ENCODE assay signal across 14 mouse cellular contexts in the genomic region with DNA sequence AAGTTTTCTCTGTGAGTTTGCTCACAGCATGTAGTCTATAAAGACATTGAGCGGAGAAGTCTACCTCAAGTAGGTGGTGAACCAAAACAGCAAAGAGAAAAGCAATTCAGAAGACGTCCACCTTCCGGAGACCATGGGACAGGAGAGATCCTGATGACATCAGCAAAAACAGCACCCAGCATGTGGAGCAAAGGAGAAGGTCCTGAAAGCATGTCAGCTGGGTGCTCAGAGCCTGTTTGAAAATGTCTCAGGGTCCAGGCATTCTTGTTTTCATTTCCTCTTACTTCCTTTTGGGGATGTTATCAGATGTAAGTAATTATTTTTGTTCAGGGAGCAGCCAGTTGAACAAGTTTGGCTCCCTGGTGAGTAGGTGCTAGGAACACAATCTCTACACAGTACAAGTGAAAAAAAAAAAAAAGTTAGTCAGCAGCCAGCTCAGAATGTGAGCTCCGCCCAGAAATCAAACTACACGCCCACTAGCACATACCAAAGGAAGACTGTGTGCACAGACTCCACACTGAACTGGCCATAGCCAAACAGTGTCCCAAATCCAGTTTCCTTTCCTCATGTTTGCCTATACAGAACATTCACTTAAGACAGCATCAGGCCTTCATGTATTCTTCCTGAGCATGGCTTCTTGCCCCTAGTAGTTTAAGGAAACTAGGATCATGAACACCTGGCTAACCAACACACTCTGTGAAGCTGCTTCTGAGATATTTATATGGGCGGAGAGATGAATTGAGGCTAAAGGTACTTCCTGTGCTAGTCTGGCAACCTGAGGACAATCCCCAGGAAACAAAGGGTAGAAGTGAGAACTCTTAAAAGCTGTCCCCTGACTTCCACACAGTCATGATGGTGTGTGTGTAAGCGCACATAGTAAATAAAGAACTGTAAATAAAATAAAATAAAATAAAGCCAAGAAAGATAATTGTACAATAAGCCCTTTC. TPM values are rescaled to one million over a fixed set of nuclear protein-coding genes. Genes with fewer than 3 reads are reported as not detected.
A peak's percentile ranks its signal among the peaks of the same experiment; 100 is the strongest.
DNase-seq lines count a peak whose midpoint lies in the region; ATAC-seq and TF ChIP-seq lines count a peak whose summit lies in the region.
"Had no signal": no experiment of that assay in that cellular context is flagged by ENCODE, and none has a peak within 500 bp of the region (broad histone marks: within the 10 kb centered on the region; RNA-seq: fewer than 3 reads in every experiment).

No protein-coding gene starts in this region.

- TF ChIP-seq RAD21 in MEL (IDR thresholded peaks at IDR 0.05; ENCODE audit: low read depth, low read length), result no peak

- no peaks in the 10 kb centered on the region for H3K79me2 ChIP-seq in MEL (ENCODE audit: control insufficient read depth, insufficient read depth, low read length, poor library complexity)

- ATAC-seq in kidney, embryonic 14.5 days (ENCODE audit: low FRiP score, low TSS enrichment), result peak; percentile 43; the same call in 1 of the 2 replicates
- 0 out of 2 replicates have a peak, but pooled peaks have one; percentile 29 for ATAC-seq in liver, embryonic 11.5 days (replicated peaks; ENCODE audit: low FRiP score)
- ATAC-seq in megakaryocyte-erythroid progenitor cell, adult 5-6 weeks (replicated peaks; ENCODE audit: low FRiP score, low TSS enrichment, poor library complexity, severe bottlenecking), result peak; percentile 59

- no peak overlapping the region for H3K27ac ChIP-seq in kidney, embryonic 14.5 days (ENCODE audit: low read depth, low read length)
- no peak overlapping the region for H3K27ac ChIP-seq in MEL (ENCODE audit: control insufficient read depth, low read depth, low read length)
- no peak overlapping the region for H3K27ac ChIP-seq in liver, embryonic 11.5 days (ENCODE audit: low read depth, low read length)
- H3K27ac ChIP-seq in left cerebral cortex, adult 2 months, result no peak overlapping the region
- H3K27ac ChIP-seq: midbrain, embryonic 10.5 days; neural tube, embryonic 12.5 days had no signal

- 83% methylated on average over 7 of the region's 7 CpGs for WGBS in kidney, embryonic 14.5 days
- WGBS in liver, embryonic 11.5 days, result 74% methylated on average over 7 of the region's 7 CpGs

- H3K4me3 ChIP-seq in kidney, embryonic 14.5 days (ENCODE audit: low read length), result no peak overlapping the region
- no peak overlapping the region for H3K4me3 ChIP-seq in MEL (ENCODE audit: control insufficient read depth in 1 of 2, insufficient read depth in 1 of 2, low read depth in 2 of 2, low read length in 2 of 2)
- no peak overlapping the region for H3K4me3 ChIP-seq in liver, embryonic 11.5 days (ENCODE audit: low read depth, low read length)
- H3K4me3 ChIP-seq in left cerebral cortex, adult 2 months, result no peak overlapping the region
- H3K4me3 ChIP-seq: midbrain, embryonic 10.5 days; neural tube, embryonic 12.5 days had no signal

- no peaks in the 10 kb centered on the region for H3K4me1 ChIP-seq in kidney, embryonic 14.5 days (ENCODE audit: control insufficient read depth, insufficient read depth, low read length)
- H3K4me1 ChIP-seq in MEL (ENCODE audit: control insufficient read depth in 1 of 2, insufficient read depth in 2 of 2, low read length in 2 of 2), result no peaks in the 10 kb centered on the region
- no peaks in the 10 kb centered on the region for H3K4me1 ChIP-seq in liver, embryonic 11.5 days (replicated peaks; ENCODE audit: control insufficient read depth, insufficient read depth, low read length)
- H3K4me1 ChIP-seq: midbrain, embryonic 10.5 days; neural tube, embryonic 12.5 days had no signal

- H3K4me2 ChIP-seq in kidney, embryonic 14.5 days (replicated peaks; ENCODE audit: low read depth, low read length), result no peak overlapping the region
- H3K4me2 ChIP-seq in liver, embryonic 11.5 days, result no peak overlapping the region
- H3K4me2 ChIP-seq: neural tube, embryonic 12.5 days had no signal

- TF ChIP-seq EP300 in MEL (IDR thresholded peaks at IDR 0.05; ENCODE audit: low read depth in 1 of 2, low read length in 2 of 2), result no peak

- no peaks in the 10 kb centered on the region for H3K27me3 ChIP-seq in kidney, embryonic 14.5 days (ENCODE audit: control insufficient read depth, insufficient read depth, low read length)
- no peaks in the 10 kb centered on the region; a peak in 1 of 4 replicates for H3K27me3 ChIP-seq in MEL (ENCODE audit: control insufficient read depth in 1 of 2, insufficient read depth in 2 of 2, low read length in 2 of 2)
- H3K27me3 ChIP-seq in liver, embryonic 11.5 days (replicated peaks; ENCODE audit: control insufficient read depth, insufficient read depth, low read length), result no peaks in the 10 kb centered on the region
- H3K27me3 ChIP-seq: neural tube, embryonic 12.5 days had no signal

- intact Hi-C loops in left cerebral cortex, adult 2 months (cut with DNase I), result no loop called here

- no peak overlapping the region for H3K9ac ChIP-seq in kidney, embryonic 14.5 days (ENCODE audit: low read depth, low read length)
- no peak overlapping the region for H3K9ac ChIP-seq in MEL (ENCODE audit: control insufficient read depth, low read depth, low read length, poor library complexity, severe bottlenecking)
- no peak overlapping the region for H3K9ac ChIP-seq in liver, embryonic 11.5 days (ENCODE audit: low read depth, low read length)
- H3K9ac ChIP-seq: neural tube, embryonic 12.5 days had no signal

- no peaks in the 10 kb centered on the region for H3K9me3 ChIP-seq in kidney, embryonic 14.5 days (ENCODE audit: control insufficient read depth, low read length)
- H3K9me3 ChIP-seq in MEL (replicated peaks; ENCODE audit: insufficient read depth, low read length), result no peaks in the 10 kb centered on the region
- no peaks in the 10 kb centered on the region for H3K9me3 ChIP-seq in liver, embryonic 11.5 days (ENCODE audit: control insufficient read depth, low read length)
- H3K9me3 ChIP-seq: midbrain, embryonic 10.5 days; neural tube, embryonic 12.5 days had no signal

- TF ChIP-seq CTCF in MEL (IDR thresholded peaks at IDR 0.05 in 2 of 3, conservative IDR thresholded peaks at IDR 0.05 in 1 of 3; ENCODE audit: control insufficient read depth in 1 of 3, insufficient read depth in 1 of 3, low read depth in 2 of 3, low read length in 3 of 3, poor library complexity in 1 of 3, severe bottlenecking in 1 of 3), result no peak
- no peak for TF ChIP-seq CTCF in left cerebral cortex, adult 2 months (IDR thresholded peaks at IDR 0.05)

- TF ChIP-seq POLR2A in MEL (IDR thresholded peaks at IDR 0.05; ENCODE audit: control insufficient read depth in 1 of 2, insufficient read depth in 1 of 2, low read depth in 1 of 2, low read length in 2 of 2, poor library complexity in 1 of 2), result no peak

- DNase-seq in kidney, postnatal 36 days, result no peak
- DNase-seq in MEL (ENCODE audit: low read depth, low spot score), result peak; percentile 31
- no peak for DNase-seq in liver, embryonic 11.5 days (ENCODE audit: low spot score)
- no peak for DNase-seq in left cerebral cortex, adult 2 months (ENCODE audit: extremely low spot score in 1 of 2, low spot score in 2 of 2)
- no peak for DNase-seq in right cerebral cortex, adult 18-20 months
- no peak for DNase-seq in cerebellum, adult 11-12 months
- DNase-seq: cerebellum, postnatal 36 days; gastrocnemius, postnatal 10 days; heart, postnatal 14 days; kidney, adult 11 months had no signal

- no peaks in the 10 kb centered on the region for H3K36me3 ChIP-seq in kidney, embryonic 14.5 days (ENCODE audit: control insufficient read depth, insufficient read depth, low read length)
- no peaks in the 10 kb centered on the region for H3K36me3 ChIP-seq in MEL (ENCODE audit: control insufficient read depth in 1 of 2, insufficient read depth in 2 of 2, low read length in 2 of 2)
- no peaks in the 10 kb centered on the region for H3K36me3 ChIP-seq in liver, embryonic 11.5 days (ENCODE audit: control insufficient read depth, insufficient read depth, low read length)
- H3K36me3 ChIP-seq: midbrain, embryonic 10.5 days; neural tube, embryonic 12.5 days had no signal

TF ChIP-seq in MEL, 35 proteins besides CTCF, POLR2A, EP300 and RAD21:
- TF ChIP-seq BHLHE40 (IDR thresholded peaks at IDR 0.05; ENCODE audit: borderline replicate concordance, low read depth, low read length) (no peak), ZNF384 (IDR thresholded peaks at IDR 0.05; ENCODE audit: low read depth, low read length) (peak; percentile 71)
TF ChIP-seq in MEL: peak in this region for 1.

RNA-seq across cellular contexts. Expression of a gene that starts 23.4 kb away (rescaled TPM):
- 75.4 and 89.7 TPM in 2 replicates for polyA plus RNA-seq in kidney, embryonic 14.5 days (2014; fragmentation: Nextera tagmentation; extraction: Ambion mirVana)
- 34.4 and 38.2 TPM in 2 replicates for total RNA-seq in MEL (2012; rRNA removed)
- 10 to 100 TPM in 1 of 2 experiments, not detected in 1; 31.4 TPM for polyA plus RNA-seq in MEL (2012; ENCODE audit: insufficient read depth in 1 of 2, insufficient read length in 2 of 2, low read depth in 1 of 2, low replicate concordance in 2 of 2, missing spikeins in 1 of 2)
- polyA plus RNA-seq in liver, embryonic 11.5 days (2014; fragmentation: Nextera tagmentation; extraction: Ambion mirVana), result 59.9 and 63.6 TPM in 2 replicates
- 51.5 and 62.2 TPM in 2 replicates for total RNA-seq in megakaryocyte-erythroid progenitor cell, adult 5-6 weeks (2014; fragmentation: Nextera tagmentation)
- 35.7 and 72.0 TPM in 2 replicates for total RNA-seq in megakaryocyte-erythroid progenitor cell, adult 5-6 weeks (2017)
- 10 to 100 TPM in 1 of 2 experiments, 1 to 10 TPM in 1; 6.8 to 10.5 TPM for total RNA-seq in left cerebral cortex, adult 2 months (2021)

RNA-seq across cellular contexts. Expression of a gene that starts 37.0 kb away (rescaled TPM):
- polyA plus RNA-seq in kidney, embryonic 14.5 days (2014; fragmentation: Nextera tagmentation; extraction: Ambion mirVana), result 3.6 and 5.0 TPM in 2 replicates
- 0.12 and 0.20 TPM in 2 replicates for total RNA-seq in MEL (2012; rRNA removed)
- under 1 TPM in 1 of 2 experiments, not detected in 1; 0.11 TPM for polyA plus RNA-seq in MEL (2012; ENCODE audit: insufficient read depth in 1 of 2, insufficient read length in 2 of 2, low read depth in 1 of 2, low replicate concordance in 2 of 2, missing spikeins in 1 of 2)
- 1.1 TPM in 2 replicates for polyA plus RNA-seq in liver, embryonic 11.5 days (2014; fragmentation: Nextera tagmentation; extraction: Ambion mirVana)
- total RNA-seq in megakaryocyte-erythroid progenitor cell, adult 5-6 weeks (2014; fragmentation: Nextera tagmentation), result 0.39 TPM in 1 of 2 replicates, not detected in the other
- total RNA-seq in megakaryocyte-erythroid progenitor cell, adult 5-6 weeks (2017), result 1.3 and 1.6 TPM in 2 replicates
- under 1 TPM; 0.65 to 0.81 TPM for total RNA-seq in left cerebral cortex, adult 2 months (2021)
